Mouse (Mus musculus): Measurements from ENCODE around the gene Mycbp2. TPM values are rescaled to one million over a fixed set of nuclear protein-coding genes. Genes with fewer than 3 reads are reported as not detected.
A peak's percentile ranks its signal among the peaks of the same experiment; 100 is the strongest.

Gene Mycbp2
- polyA plus RNA-seq, 1 experiment from 2014 or later, result 16.5 TPM

GRCm38 (mm10) chr14:103099238-103099933 lies 247.2 kb downstream of the Mycbp2 start, which contains the start of gene Fbxl3:
Fbxl3 (minus strand) TSS chr14:103099566.
- no peaks in the 10 kb centered on the region for H3K27me3 ChIP-seq
- 0 out of 2 replicates have a peak, but pooled peaks cover 5% of the 10 kb centered on the region for H3K36me3 ChIP-seq
- H3K4me1 ChIP-seq, result peaks cover 26% of the 10 kb centered on the region
- WGBS, result under 1% methylated on average over 67 of the region's 88 CpGs
- peak within 1 kb of the TSS; percentile 66 for H3K4me2 ChIP-seq
- ATAC-seq (ENCODE audit: borderline replicate concordance, extremely low read depth, low FRiP score, low TSS enrichment), result peak; percentile 94
- peak within 1 kb of the TSS; percentile 99 for H3K27ac ChIP-seq
- H3K4me3 ChIP-seq, result peak within 1 kb of the TSS; percentile 95
- H3K9ac ChIP-seq, result peak within 1 kb of the TSS; percentile 96
- H3K9me3 ChIP-seq, result no peaks in the 10 kb centered on the region

DNA sequence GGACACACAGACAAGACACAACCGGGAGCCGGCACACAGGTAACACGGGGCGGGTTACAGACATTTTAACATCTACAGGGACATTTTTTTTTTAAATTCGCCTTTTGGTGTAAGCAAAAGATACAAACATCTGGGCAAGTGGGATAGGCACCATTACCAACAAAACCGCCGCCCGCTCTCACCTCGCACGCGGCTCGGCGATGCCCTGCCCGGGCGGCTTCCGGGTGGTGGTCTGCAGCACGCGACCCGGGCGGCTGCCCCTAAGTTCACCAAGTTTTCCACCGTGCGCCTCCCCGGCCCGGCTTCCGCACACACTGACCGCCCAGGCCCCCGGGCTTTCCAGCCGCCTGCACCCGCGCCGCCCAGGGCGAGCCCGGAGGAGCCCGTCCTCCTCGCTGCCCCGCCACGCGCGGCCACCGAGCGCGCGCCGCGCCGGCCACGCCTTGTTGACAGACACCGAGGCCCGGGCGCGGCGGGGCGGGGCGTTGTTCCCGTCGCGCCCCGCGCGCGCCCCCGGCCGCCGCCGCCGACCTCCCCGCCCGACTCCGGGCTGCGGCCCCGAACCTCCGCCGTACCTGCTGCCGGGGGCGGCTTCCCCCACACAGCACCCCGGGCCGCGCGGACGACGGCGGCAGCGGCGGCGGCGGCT lies 247.9 kb downstream of the Mycbp2 start:
- Histone ChIP-seq H3K9me3 (no peaks in the 10 kb centered on the region), H3K27ac (peak overlapping the region; percentile 99), H3K4me1 (peaks cover 26% of the 10 kb centered on the region), H3K4me3 (peak overlapping the region; percentile 95), H3K9ac (peak overlapping the region; percentile 96), H3K4me2 (peak overlapping the region; percentile 66), H3K36me3 (0 out of 2 replicates have a peak, but pooled peaks cover 5% of the 10 kb centered on the region), H3K27me3 (no peaks in the 10 kb centered on the region)
- WGBS, result under 1% methylated on average over 82 of the region's 86 CpGs
- ATAC-seq (ENCODE audit: borderline replicate concordance, extremely low read depth, low FRiP score, low TSS enrichment), result peak; percentile 85

DNA sequence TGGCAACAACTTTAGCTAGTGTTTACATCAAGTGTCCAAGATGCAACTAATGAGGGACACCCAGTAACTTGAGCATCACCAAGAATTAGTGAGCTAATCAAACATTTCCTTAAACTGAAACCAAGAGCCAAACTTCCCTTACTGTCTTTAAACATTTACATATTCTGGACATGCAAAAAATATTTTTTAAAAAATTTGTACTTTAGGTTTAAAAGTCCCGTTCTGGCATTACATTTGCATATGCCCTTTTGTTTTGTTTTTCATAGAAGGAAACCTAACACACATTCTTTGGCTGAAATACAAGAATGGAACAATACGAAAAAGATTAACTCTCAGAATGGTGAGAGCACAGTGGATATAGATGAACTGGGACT lies 248.4 kb downstream of the Mycbp2 start:
- ATAC-seq (ENCODE audit: borderline replicate concordance, extremely low read depth, low FRiP score, low TSS enrichment), result no peak
- no peaks in the 10 kb centered on the region for H3K9me3 ChIP-seq
- H3K4me3 ChIP-seq, result peak overlapping the region; percentile 95
- H3K4me2 ChIP-seq, result peak overlapping the region; percentile 66
- under 1% methylated on average over 2 of the region's 2 CpGs for WGBS
- peak overlapping the region; percentile 96 for H3K9ac ChIP-seq
- peaks cover 26% of the 10 kb centered on the region for H3K4me1 ChIP-seq
- 0 out of 2 replicates have a peak, but pooled peaks cover 5% of the 10 kb centered on the region for H3K36me3 ChIP-seq
- no peaks in the 10 kb centered on the region for H3K27me3 ChIP-seq
- peak overlapping the region; percentile 99 for H3K27ac ChIP-seq

GRCm38 (mm10) chr14:103096621-103097020 lies 250.0 kb downstream of the Mycbp2 start:
- Histone ChIP-seq H3K4me1 (peaks cover 23% of the 10 kb centered on the region), H3K4me3 (no peak overlapping the region), H3K4me2 (no peak overlapping the region), H3K27me3 (no peaks in the 10 kb centered on the region), H3K9ac (no peak overlapping the region), H3K9me3 (no peaks in the 10 kb centered on the region), H3K36me3 (peaks cover 10% of the 10 kb centered on the region; the same call in 1 of the 2 replicates), H3K27ac (no peak overlapping the region)
- no peak for ATAC-seq (ENCODE audit: borderline replicate concordance, extremely low read depth, low FRiP score, low TSS enrichment)
- 49% methylated on average over 6 of the region's 6 CpGs for WGBS

DNA sequence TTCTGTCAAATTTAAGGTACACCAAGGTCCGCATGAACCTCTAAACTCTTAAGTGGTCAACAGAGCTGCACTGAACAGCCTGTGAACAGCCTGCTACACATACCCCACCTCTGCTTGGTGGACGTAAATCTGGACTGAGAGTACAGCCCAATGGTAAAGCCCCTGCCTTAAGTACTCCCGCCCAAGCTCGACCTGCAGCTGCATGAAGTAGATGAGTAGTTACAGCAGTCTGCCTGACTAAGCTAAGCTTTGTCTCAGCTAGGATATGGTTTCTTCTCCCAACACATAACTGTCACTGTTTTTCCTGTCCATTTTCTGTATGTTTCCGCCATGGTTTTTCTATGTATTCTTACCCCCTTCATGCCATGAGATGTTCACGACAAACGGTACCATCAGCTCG lies 250.8 kb downstream of the Mycbp2 start:
- WGBS, result 90% methylated on average over 8 of the region's 8 CpGs
- H3K4me1 ChIP-seq, result peaks cover 23% of the 10 kb centered on the region
- no peak overlapping the region for H3K4me3 ChIP-seq
- ATAC-seq (ENCODE audit: borderline replicate concordance, extremely low read depth, low FRiP score, low TSS enrichment), result no peak
- H3K9me3 ChIP-seq, result no peaks in the 10 kb centered on the region
- peaks cover 14% of the 10 kb centered on the region; the same call in 1 of the 2 replicates for H3K36me3 ChIP-seq
- no peak overlapping the region for H3K27ac ChIP-seq
- H3K4me2 ChIP-seq, result no peak overlapping the region
- H3K9ac ChIP-seq, result no peak overlapping the region
- no peaks in the 10 kb centered on the region for H3K27me3 ChIP-seq

GRCm38 (mm10) chr14:103095036-103095435 lies 251.6 kb downstream of the Mycbp2 start:
- H3K4me3 ChIP-seq, result no peak overlapping the region
- no peak overlapping the region for H3K9ac ChIP-seq
- H3K36me3 ChIP-seq, result peaks cover 16% of the 10 kb centered on the region; the same call in 1 of the 2 replicates
- H3K9me3 ChIP-seq, result no peaks in the 10 kb centered on the region
- H3K4me2 ChIP-seq, result no peak overlapping the region
- peaks cover 18% of the 10 kb centered on the region for H3K4me1 ChIP-seq
- H3K27me3 ChIP-seq, result no peaks in the 10 kb centered on the region
- WGBS, result 88% methylated on average over 8 of the region's 8 CpGs
- H3K27ac ChIP-seq, result no peak overlapping the region
- ATAC-seq (ENCODE audit: borderline replicate concordance, extremely low read depth, low FRiP score, low TSS enrichment), result no peak

DNA sequence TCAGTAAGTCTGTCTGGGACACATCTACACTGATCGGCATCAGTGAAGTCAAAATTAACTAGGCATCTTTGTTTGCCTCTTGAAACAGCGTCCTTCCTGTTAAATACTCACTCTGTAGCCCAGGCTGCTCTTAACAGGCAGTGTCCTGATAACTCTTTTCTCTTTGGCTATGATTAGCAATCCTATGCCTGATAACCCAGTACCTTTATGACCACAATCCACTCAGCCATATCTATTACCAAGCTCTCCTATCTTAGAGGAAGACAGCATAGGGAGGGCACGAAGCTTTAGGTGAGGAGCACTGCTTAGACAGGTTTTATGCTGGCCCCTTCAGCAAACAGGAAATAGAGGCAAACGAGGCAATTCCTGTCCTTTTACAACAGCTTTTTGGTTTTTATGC lies 252.9 kb downstream of the Mycbp2 start:
- 58% methylated on average over 4 of the region's 4 CpGs for whole genome bisulfite sequencing
- H3K27me3 ChIP-seq, result no peaks in the 10 kb centered on the region
- ATAC-seq (ENCODE audit: borderline replicate concordance, extremely low read depth, low FRiP score, low TSS enrichment), result no peak
- no peaks in the 10 kb centered on the region for H3K9me3 ChIP-seq
- H3K27ac ChIP-seq, result no peak overlapping the region
- H3K36me3 ChIP-seq, result peaks cover 24% of the 10 kb centered on the region
- H3K9ac ChIP-seq, result no peak overlapping the region
- H3K4me1 ChIP-seq, result peaks cover 18% of the 10 kb centered on the region
- H3K4me3 ChIP-seq, result no peak overlapping the region
- no peak overlapping the region for H3K4me2 ChIP-seq

DNA sequence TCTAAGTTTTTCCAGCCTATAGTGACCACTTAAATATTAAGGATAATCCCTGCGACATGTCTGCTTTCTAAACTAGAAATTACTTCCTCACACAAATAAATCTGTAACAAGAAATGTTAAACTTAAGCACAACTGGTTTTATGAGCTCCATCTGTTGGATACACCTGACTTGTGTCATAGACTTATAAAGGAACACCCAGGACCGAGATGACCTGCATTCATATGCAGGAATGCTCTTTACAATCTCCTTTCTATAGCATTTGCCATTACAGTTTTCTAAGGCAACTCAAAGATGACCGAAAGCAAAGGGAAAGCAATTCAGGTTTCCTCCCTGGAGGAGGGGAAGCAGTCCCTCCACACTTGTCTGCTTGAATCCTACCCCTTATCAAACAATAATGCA lies 253.4 kb downstream of the Mycbp2 start:
- 95% methylated on average over 3 of the region's 3 CpGs for WGBS
- H3K27me3 ChIP-seq, result no peaks in the 10 kb centered on the region
- no peak for ATAC-seq (ENCODE audit: borderline replicate concordance, extremely low read depth, low FRiP score, low TSS enrichment)
- H3K9ac ChIP-seq, result no peak overlapping the region
- H3K27ac ChIP-seq, result no peak overlapping the region
- no peaks in the 10 kb centered on the region for H3K9me3 ChIP-seq
- H3K36me3 ChIP-seq, result peaks cover 25% of the 10 kb centered on the region
- no peak overlapping the region for H3K4me2 ChIP-seq
- H3K4me1 ChIP-seq, result peaks cover 18% of the 10 kb centered on the region
- H3K4me3 ChIP-seq, result no peak overlapping the region

DNA sequence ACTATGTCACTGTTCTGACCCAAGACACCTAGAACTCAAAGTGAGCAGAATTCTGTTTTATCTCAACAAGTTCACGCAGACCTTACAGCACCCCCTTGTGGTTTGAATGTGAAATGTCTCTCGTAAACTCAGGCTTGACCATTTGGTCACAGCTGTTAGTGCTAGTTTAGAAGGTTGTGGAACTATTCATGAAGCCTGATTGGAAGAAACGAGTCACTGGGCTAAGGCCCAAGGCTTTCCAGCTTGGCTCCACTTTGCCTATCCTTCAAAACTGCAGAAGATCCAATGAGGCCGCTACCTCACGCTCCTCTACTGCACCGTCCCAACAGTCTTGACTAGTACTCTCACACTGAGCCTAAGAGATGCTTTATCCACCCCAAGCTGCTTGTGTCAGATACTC lies 258.0 kb downstream of the Mycbp2 start:
- Histone ChIP-seq H3K4me3 (no peak overlapping the region), H3K27me3 (no peaks in the 10 kb centered on the region), H3K36me3 (peaks cover 44% of the 10 kb centered on the region), H3K9ac (no peak overlapping the region), H3K9me3 (no peaks in the 10 kb centered on the region), H3K4me2 (no peak overlapping the region), H3K27ac (no peak overlapping the region), H3K4me1 (peaks cover 8% of the 10 kb centered on the region; the same call in 1 of the 2 replicates)
- ATAC-seq (ENCODE audit: borderline replicate concordance, extremely low read depth, low FRiP score, low TSS enrichment), result no peak
- WGBS, result 75% methylated on average over 6 of the region's 6 CpGs

- H3K27me3 ChIP-seq, result no peaks in the 10 kb centered on the region
- no peak overlapping the region for H3K9ac ChIP-seq
- H3K9me3 ChIP-seq, result no peaks in the 10 kb centered on the region
- H3K36me3 ChIP-seq, result peaks cover 48% of the 10 kb centered on the region
- ATAC-seq (ENCODE audit: borderline replicate concordance, extremely low read depth, low FRiP score, low TSS enrichment), result no peak
- H3K4me3 ChIP-seq, result no peak overlapping the region
- WGBS, result 64% methylated on average over 5 of the region's 5 CpGs
- H3K27ac ChIP-seq, result no peak overlapping the region
- H3K4me2 ChIP-seq, result no peak overlapping the region
- peaks cover 8% of the 10 kb centered on the region; the same call in 1 of the 2 replicates for H3K4me1 ChIP-seq
Measured at GRCm38 (mm10) chr14:103087846-103088245, 258.8 kb downstream of the Mycbp2 start.

DNA sequence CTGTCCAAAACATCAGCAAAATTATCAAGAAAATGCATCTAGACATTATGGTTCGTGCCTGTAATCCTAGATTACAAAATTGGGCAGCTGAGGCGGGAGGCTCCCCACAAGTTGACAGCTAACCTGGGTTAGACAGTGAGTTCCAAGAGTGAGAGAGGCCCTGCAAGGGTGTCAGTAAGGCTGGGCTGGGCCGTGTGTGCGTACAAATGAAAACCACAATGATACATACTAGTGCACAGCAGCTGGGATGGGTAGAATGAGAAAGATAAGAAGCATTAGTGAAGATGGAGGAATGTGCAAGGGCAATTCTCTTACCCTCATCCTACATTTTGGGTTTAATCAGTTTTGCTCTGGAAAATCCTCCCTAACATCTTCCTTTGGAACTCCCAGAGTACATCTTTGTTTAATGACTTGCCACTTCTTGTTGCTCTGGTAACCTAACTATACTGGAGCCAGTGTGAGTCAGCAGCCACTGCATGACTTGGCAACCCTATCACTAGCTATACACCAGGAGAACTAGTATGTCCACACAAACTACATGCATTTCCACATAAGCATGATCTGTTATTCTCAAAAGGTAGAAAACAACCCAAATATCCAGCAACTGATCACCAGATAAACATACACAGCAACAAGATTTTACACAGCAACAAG lies 259.8 kb downstream of the Mycbp2 start:
- Histone ChIP-seq H3K27me3 (no peaks in the 10 kb centered on the region), H3K9me3 (no peaks in the 10 kb centered on the region), H3K27ac (no peak overlapping the region), H3K4me3 (no peak overlapping the region), H3K36me3 (peaks cover 48% of the 10 kb centered on the region), H3K4me2 (no peak overlapping the region), H3K4me1 (peaks cover 8% of the 10 kb centered on the region; the same call in 1 of the 2 replicates), H3K9ac (no peak overlapping the region)
- ATAC-seq (ENCODE audit: borderline replicate concordance, extremely low read depth, low FRiP score, low TSS enrichment), result peak; percentile 55; the same call in 1 of the 2 replicates
- WGBS, result 74% methylated on average over 4 of the region's 4 CpGs

All from lung, embryonic 15.5 days (tissue).